Mouse (Mus musculus) hindbrain, embryonic 11.5 days (tissue): ENCODE measurements around the gene Pycr2. TPM values are rescaled to one million over a fixed set of nuclear protein-coding genes. Genes with fewer than 3 reads are reported as not detected.

ENCODE experiments used
- ATAC-seq: fragments of 200-750 bp; cut with Nextera tagmentation; 2 replicates; pipeline ENCODE4 v1.8.0; 2017; ENCODE audit warnings: mild to moderate bottlenecking, moderate TSS enrichment, moderate library complexity; ENCODE audit not compliant: low FRiP score
- DNase-seq: peaks from one replicate; pipeline ENCODE4 v3.0.0-alpha.2; 2015; ENCODE audit warnings: low spot score
- H3K27ac ChIP-seq: fragments of 300-500 bp; sonication (generic); 2 replicates; pipeline ENCODE4 v1.5.1; 2014; ENCODE audit warnings: mild to moderate bottlenecking, low read depth, low read length
- H3K27me3 ChIP-seq: fragments of 300-500 bp; sonication (generic); 2 replicates; pipeline ENCODE4 v1.6.1; 2014; ENCODE audit warnings: mild to moderate bottlenecking, low read length, moderate library complexity, mixed read lengths; ENCODE audit not compliant: control insufficient read depth, insufficient read depth
- H3K36me3 ChIP-seq: fragments of 300-500 bp; sonication (generic); 2 replicates; pipeline ENCODE4 v1.6.1; 2014; ENCODE audit warnings: mild to moderate bottlenecking, low read length, moderate library complexity, mixed read lengths; ENCODE audit not compliant: control insufficient read depth, insufficient read depth
- H3K4me1 ChIP-seq: fragments of 300-500 bp; sonication (generic); replicated peaks from 2 replicates; pipeline ENCODE4 v1.6.1; 2014; ENCODE audit warnings: low read length, mixed read lengths; ENCODE audit not compliant: control insufficient read depth, insufficient read depth
- H3K4me2 ChIP-seq: fragments of 300-500 bp; sonication (generic); replicated peaks from 2 replicates; pipeline ENCODE4 v1.6.1; 2014; ENCODE audit warnings: mild to moderate bottlenecking, low read depth, low read length
- H3K4me3 ChIP-seq: fragments of 300-500 bp; sonication (generic); 2 replicates; pipeline ENCODE4 v1.5.1; 2014; ENCODE audit warnings: low read depth, low read length
- H3K9ac ChIP-seq: fragments of 300-500 bp; sonication (generic); 2 replicates; pipeline ENCODE4 v1.6.1; 2014; ENCODE audit warnings: low read depth, low read length
- H3K9me3 ChIP-seq: fragments of 300-500 bp; sonication (generic); 2 replicates; pipeline ENCODE4 v1.6.1; 2016; ENCODE audit warnings: low read length; ENCODE audit not compliant: control insufficient read depth
- WGBS: fragments of 180-500 bp; shearing (Covaris S2); extraction: QIAGEN DNeasy Blood & Tissue Kit; methylation state at CpG from one replicate; pipeline ENCODE4 v1.1.7; 2014; 5-methylcytosine and 5-hydroxymethylcytosine counted together
- polyA plus RNA-seq: library from polyadenylated mRNA; unstranded; fragments of >200 nt; fragmentation: Nextera tagmentation; extraction: Ambion mirVana; gene quantifications from 2 replicates; pipeline ENCODE4 v1.2.1, GENCODE M21; 2014

Gene Pycr2
- polyA plus RNA-seq, 1 experiment from 2014 or later = 81.2 TPM

DNA sequence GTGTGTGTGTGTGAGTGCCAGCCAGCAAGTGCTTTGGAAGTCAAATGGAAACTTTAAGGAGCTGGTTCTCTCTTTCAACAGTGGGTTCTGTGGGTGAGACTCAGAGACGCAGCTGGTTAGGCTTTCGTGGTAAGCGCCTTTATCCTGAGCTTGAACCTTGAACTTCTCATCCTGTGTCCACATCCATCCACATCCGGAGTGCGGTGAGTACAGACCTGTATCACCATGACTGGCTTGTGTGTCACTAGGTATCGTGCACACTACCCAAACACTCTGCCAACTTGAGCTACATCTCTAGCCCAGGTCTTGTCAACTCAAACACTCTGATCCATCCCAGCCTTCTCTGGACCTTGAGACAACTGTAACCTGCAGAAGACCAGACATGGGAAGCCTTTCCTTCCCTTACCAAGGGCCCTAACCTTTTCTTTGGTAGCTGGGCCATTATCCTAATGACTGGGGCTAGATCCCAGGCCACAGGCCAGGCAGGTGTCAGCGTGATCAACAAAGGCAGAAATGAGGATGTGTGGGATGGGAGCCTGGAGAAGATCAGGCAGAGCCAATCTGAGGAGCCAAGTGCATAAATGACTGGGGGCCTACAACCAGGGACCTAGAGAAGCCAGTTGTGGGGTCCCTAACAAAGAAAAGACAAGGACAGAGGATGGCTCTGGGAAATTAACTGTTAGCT lies 36.8 kb downstream of the Pycr2 start:
- Histone ChIP-seq H3K9me3 (no peaks in the 10 kb centered on the region), H3K36me3 (no peaks in the 10 kb centered on the region), H3K4me1 (0 out of 2 replicates have a peak, but pooled peaks cover 4% of the 10 kb centered on the region), H3K9ac (no peak overlapping the region), H3K27ac (no peak overlapping the region), H3K4me2 (no peak overlapping the region), H3K27me3 (peaks cover 48% of the 10 kb centered on the region), H3K4me3 (no peak overlapping the region)
- ATAC-seq (no peak), DNase-seq (peak; percentile 5)
- WGBS = 85% methylated on average over 7 of the region's 7 CpGs

- no peaks in the 10 kb centered on the region for H3K9me3 ChIP-seq
- H3K4me1 ChIP-seq = 0 out of 2 replicates have a peak, but pooled peaks cover 4% of the 10 kb centered on the region
- no peaks in the 10 kb centered on the region for H3K36me3 ChIP-seq
- H3K27me3 ChIP-seq = peaks cover 42% of the 10 kb centered on the region
- H3K4me3 ChIP-seq = peak overlapping the region; percentile 56
- peak overlapping the region; percentile 60 for H3K9ac ChIP-seq
- peak overlapping the region; percentile 84 for H3K4me2 ChIP-seq
- H3K27ac ChIP-seq = no peak overlapping the region
- ATAC-seq (peak; percentile 18; the same call in 1 of the 2 replicates), DNase-seq (peak; percentile 51)
- 3% methylated on average over 18 of the region's 18 CpGs for WGBS
Measured at GRCm38 (mm10) chr1:180941726-180942125, 37.6 kb downstream of the Pycr2 start.

DNA sequence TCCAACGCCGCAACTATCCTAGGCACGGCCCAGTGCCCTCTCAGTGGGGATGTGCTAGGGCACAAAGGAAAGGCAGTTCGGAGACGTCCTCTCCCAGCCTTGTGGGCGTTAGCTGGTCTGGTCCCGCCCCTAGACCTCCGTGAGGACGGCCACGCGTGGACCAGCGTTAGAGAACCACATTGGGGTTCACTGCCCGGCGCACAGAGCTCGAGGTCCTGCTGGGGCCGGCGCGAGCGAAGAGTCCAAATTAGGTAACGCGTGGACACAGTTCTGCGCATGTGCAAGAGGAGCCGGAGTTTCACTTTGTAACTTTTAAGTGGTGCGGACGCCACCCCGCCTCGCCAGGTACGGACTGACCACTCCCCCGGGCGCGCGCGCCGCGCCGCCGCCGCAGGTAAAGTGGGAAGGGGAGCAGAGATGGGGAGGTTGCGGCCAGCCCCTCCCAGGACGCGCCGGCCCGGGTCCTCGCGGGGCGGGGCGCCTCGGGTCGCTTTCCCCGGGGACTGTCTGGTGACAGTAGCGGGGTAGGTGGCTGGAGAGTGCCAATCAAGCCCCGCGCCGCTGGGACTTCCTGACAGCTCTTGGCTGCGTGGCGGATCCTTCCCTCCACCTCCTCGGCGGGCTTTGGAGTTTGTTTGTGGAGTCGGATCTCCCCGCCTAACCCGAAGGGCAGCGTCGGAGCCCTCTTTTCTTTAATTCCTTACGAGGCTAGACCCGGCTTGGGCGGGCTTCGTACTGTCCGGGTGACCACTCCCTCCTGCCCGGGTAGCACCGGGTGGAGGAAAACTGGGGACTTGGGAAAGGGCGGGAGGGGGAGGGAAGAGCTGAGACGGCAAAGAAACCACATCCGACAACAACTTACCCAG lies 38.3 kb downstream of the Pycr2 start, which contains the start of gene Tmem63a:
TSS of gene Tmem63a (plus strand) at position 179 of the 866 bp plus-strand sequence.
- peak within 1 kb of the TSS; percentile 84 for H3K4me2 ChIP-seq
- under 1% methylated on average over 68 of the region's 73 CpGs for WGBS
- H3K9me3 ChIP-seq = no peaks in the 10 kb centered on the region
- no peak within 1 kb of the TSS for H3K27ac ChIP-seq
- H3K4me3 ChIP-seq = peak within 1 kb of the TSS; percentile 56
- peak within 1 kb of the TSS; percentile 60 for H3K9ac ChIP-seq
- 0 out of 2 replicates have a peak, but pooled peaks cover 4% of the 10 kb centered on the region for H3K4me1 ChIP-seq
- DNase-seq (peak; percentile 78), ATAC-seq (peak; percentile 75)
- H3K36me3 ChIP-seq = no peaks in the 10 kb centered on the region
- peaks cover 38% of the 10 kb centered on the region for H3K27me3 ChIP-seq

GRCm38 (mm10) chr1:180943032-180943644 lies 39.0 kb downstream of the Pycr2 start:
- no peak overlapping the region for H3K27ac ChIP-seq
- peak overlapping the region; percentile 84 for H3K4me2 ChIP-seq
- DNase-seq (no peak), ATAC-seq (no peak)
- H3K4me1 ChIP-seq = 0 out of 2 replicates have a peak, but pooled peaks cover 4% of the 10 kb centered on the region
- H3K27me3 ChIP-seq = peaks cover 33% of the 10 kb centered on the region
- peak overlapping the region; percentile 56; the same call in 1 of the 2 replicates for H3K4me3 ChIP-seq
- no peaks in the 10 kb centered on the region for H3K9me3 ChIP-seq
- WGBS = 40% methylated on average over 11 of the region's 11 CpGs
- H3K9ac ChIP-seq = no peak overlapping the region; the same call in 1 of the 2 replicates
- no peaks in the 10 kb centered on the region for H3K36me3 ChIP-seq

DNA sequence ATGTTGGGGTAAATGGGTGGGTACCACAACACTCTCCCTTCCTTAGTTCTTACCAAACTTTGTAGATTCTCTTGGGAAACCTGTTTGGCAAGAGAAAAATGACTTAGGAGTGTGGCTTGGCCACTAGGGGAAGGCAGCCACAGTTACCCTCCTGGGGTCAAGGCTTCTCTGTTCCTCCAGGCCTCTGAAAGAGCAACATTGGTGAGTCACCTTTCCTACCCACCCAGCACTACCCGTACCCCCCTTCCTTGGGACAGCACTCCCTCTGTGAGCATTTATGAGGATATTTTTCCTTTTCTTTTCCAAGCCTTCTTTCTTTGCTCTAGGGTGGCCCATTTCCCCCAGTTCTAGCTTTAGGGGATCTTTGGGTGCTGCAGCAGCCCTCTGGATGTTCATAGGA lies 39.8 kb downstream of the Pycr2 start:
- Histone ChIP-seq H3K36me3 (no peaks in the 10 kb centered on the region), H3K9me3 (no peaks in the 10 kb centered on the region), H3K9ac (no peak overlapping the region), H3K4me3 (no peak overlapping the region), H3K4me2 (no peak overlapping the region), H3K4me1 (0 out of 2 replicates have a peak, but pooled peaks cover 4% of the 10 kb centered on the region), H3K27ac (no peak overlapping the region), H3K27me3 (peaks cover 33% of the 10 kb centered on the region)
- 83% methylated on average over 1 of the region's 1 CpGs for WGBS
- no peak for ATAC-seq
- DNase-seq = no peak

DNA sequence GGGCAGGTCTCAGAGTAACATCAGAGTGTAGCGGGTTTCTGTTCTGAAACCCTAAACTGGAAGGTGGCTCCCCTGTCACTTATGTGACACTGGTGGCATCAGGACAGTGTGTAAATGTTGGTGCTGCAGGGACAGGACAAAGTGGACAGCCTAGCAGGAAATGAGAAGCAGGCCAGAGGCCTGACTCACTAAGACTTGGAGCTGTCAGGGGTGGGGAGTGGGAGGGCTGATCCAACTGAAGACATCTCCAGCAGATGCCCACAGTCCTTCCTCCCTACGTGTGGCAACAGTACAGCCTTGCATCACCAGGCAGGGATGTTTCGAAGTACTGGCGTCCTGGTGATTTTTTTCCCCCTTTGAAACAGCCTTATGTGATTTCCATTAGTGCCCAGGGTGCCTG lies 40.5 kb downstream of the Pycr2 start:
- peaks cover 33% of the 10 kb centered on the region for H3K27me3 ChIP-seq
- WGBS = 64% methylated on average over 4 of the region's 4 CpGs

DNA sequence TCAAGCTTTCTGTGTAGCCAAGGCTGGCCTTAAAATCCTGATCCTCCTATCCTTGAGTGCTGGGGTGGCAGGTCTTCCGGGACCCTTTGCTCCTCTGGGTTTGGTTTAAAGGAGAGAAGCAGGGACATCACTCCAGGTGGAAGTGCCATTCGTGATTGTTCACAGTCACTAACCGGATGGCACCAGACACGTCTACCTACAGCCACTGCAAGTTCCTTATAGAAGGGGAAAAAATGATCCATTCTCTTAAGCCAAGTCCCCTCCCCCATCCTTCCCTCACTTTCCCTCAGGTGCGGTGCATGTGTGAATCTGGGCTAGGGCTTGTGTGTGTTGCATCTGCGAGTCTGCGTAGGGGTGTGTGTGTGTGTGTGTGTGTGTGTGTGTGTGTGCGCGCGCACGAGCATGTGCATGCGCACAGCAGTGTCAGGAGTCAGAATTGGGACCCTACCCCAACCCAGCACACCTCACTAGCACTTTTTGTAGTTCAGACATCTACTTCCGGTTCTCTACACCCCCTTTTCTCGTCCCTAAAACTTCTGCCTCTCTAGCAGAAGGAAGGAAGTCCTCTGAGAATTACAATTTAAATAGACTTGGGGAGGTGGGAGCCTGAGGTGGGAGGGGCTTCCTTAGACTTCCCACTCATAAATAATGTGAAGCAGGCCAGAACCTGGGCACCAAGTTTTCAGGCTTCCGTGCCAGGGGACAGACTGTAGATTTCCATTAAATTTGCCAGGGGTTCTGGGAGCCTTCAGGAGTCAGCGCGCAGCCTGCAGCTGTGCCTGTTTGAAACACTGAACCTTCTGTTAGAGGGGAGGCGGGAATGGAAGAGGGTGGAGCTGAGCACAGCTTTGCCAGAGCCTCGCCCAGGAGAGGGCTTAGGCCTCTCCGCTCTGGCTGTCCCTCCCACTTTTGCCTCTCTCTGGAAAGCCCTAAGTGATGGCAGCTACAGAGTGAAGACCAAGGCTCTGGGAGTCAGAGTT lies 41.2 kb downstream of the Pycr2 start:
- 28% methylated on average over 20 of the region's 20 CpGs for WGBS
- H3K4me2 ChIP-seq = no peak overlapping the region
- ATAC-seq = no peak

More for the DNA sequence above, 40.5 kb downstream of the Pycr2 start:
- Histone ChIP-seq H3K4me2 (no peak overlapping the region), H3K9me3 (no peaks in the 10 kb centered on the region), H3K27ac (no peak overlapping the region), H3K4me1 (0 out of 2 replicates have a peak, but pooled peaks cover 4% of the 10 kb centered on the region), H3K9ac (no peak overlapping the region), H3K36me3 (no peaks in the 10 kb centered on the region), H3K4me3 (no peak overlapping the region)
- DNase-seq = no peak
- ATAC-seq = no peak

More for the DNA sequence above, 41.2 kb downstream of the Pycr2 start:
- Histone ChIP-seq H3K36me3 (no peaks in the 10 kb centered on the region), H3K9me3 (no peaks in the 10 kb centered on the region), H3K4me3 (no peak overlapping the region), H3K9ac (no peak overlapping the region), H3K4me1 (0 out of 2 replicates have a peak, but pooled peaks cover 4% of the 10 kb centered on the region), H3K27me3 (peaks cover 33% of the 10 kb centered on the region), H3K27ac (no peak overlapping the region)
- DNase-seq = peak; percentile 55
